Mouse (Mus musculus) liver, adult 2 months (tissue): Measurements from ENCODE around the gene Fbn1. TPM values are rescaled to one million over a fixed set of nuclear protein-coding genes. Genes with fewer than 3 reads are reported as not detected.

ENCODE experiments used
- DNase-seq: peaks from one replicate; pipeline ENCODE4 v3.0.0-alpha.2; 2011; ENCODE audit warnings: low read depth, low spot score; ENCODE audit errors: extremely low read depth
- H3K27ac ChIP-seq: fragments of 200-500 bp; replicated peaks from 2 replicates; pipeline ENCODE4 v1.5.1; 2012; ENCODE audit warnings: low read depth, mild to moderate bottlenecking, control low read depth, inconsistent platforms, low read length; ENCODE audit not compliant: insufficient read depth
- H3K27me3 ChIP-seq: fragments of 200-500 bp; 2 replicates; pipeline ENCODE4 v1.6.1; 2012; ENCODE audit warnings: mild to moderate bottlenecking, moderate library complexity, low read length, inconsistent platforms; ENCODE audit not compliant: control insufficient read depth, insufficient read depth
- H3K36me3 ChIP-seq: fragments of 200-500 bp; 2 replicates; pipeline ENCODE4 v1.6.1; 2012; ENCODE audit warnings: low read length, inconsistent platforms; ENCODE audit not compliant: control insufficient read depth, insufficient read depth
- H3K4me1 ChIP-seq: fragments of 200-500 bp; 2 replicates; pipeline ENCODE4 v1.6.1; 2011; ENCODE audit warnings: low read length; ENCODE audit not compliant: control insufficient read depth, insufficient read depth
- H3K4me3 ChIP-seq: fragments of 200-500 bp; 2 replicates; pipeline ENCODE4 v1.5.1; 2011; ENCODE audit warnings: low read depth, mild to moderate bottlenecking, control low read depth, low read length, moderate library complexity; ENCODE audit not compliant: insufficient read depth
- H3K79me2 ChIP-seq: fragments of 200-500 bp; 2 replicates; pipeline ENCODE4 v1.6.1; 2012; ENCODE audit warnings: inconsistent platforms, mild to moderate bottlenecking, low read length, moderate library complexity; ENCODE audit not compliant: control insufficient read depth, insufficient read depth
- H3K9ac ChIP-seq: fragments of 200-500 bp; 2 replicates; pipeline ENCODE4 v1.6.1; 2012; ENCODE audit warnings: low read depth, mild to moderate bottlenecking, control low read depth, inconsistent platforms, low read length
- CTCF ChIP-seq: fragments of 200-500 bp; IDR thresholded peaks from 2 replicates; pipeline ENCODE4 v1.5.1; 2011; ENCODE audit warnings: low read depth, low read length, control low read depth
- POLR2A ChIP-seq: fragments of 200-500 bp; IDR thresholded peaks from 2 replicates; pipeline ENCODE4 v1.6.1; 2011; ENCODE audit warnings: low read length, control low read depth; ENCODE audit not compliant: insufficient read depth; ENCODE audit errors: extremely low read depth
- WGBS: fragments of 180-500 bp; shearing (Covaris S2); methylation state at CpG from one replicate; pipeline ENCODE4 v1.1.7; 2018; 5-methylcytosine and 5-hydroxymethylcytosine counted together
- polyA plus RNA-seq: library from polyadenylated mRNA; depleted of rRNA; stranded (reverse); fragments of >200 nt; gene quantifications from 2 replicates; pipeline ENCODE4 v1.2.3, GENCODE M21; 2012; rRNA removed
- total RNA-seq: library from RNA; depleted of rRNA; stranded (reverse); fragments of >200 nt; gene quantifications from 2 replicates; pipeline ENCODE4 v1.2.3, GENCODE M21; 2014; rRNA removed

Gene Fbn1
- total and polyA plus RNA-seq, 2 experiments, result 0.84 to 2.6 TPM

DNA sequence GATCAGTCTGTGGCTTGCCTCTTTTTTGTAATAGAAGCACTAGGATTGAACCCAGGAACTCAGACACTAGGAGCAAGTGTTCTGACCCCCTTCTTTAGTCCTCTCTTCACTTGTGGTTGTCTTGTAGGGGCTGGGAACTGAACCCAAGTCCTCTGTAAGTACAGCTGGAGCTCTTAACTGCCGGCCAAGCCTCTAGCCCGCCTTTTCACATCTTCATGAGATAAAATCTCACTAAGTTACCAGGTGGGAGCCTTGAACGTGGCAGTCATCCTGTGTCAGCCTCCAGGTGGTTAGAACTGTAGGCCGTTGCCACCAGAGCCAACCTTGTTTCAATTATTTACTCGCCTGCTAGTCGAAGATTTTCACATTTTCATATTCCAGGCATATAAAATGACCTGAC lies 254.1 kb downstream of the Fbn1 start:
- no peak for DNase-seq
- H3K36me3 ChIP-seq, result peaks cover 6% of the 10 kb centered on the region
- no peak overlapping the region for H3K9ac ChIP-seq
- no peaks in the 10 kb centered on the region for H3K27me3 ChIP-seq
- H3K27ac ChIP-seq, result no peak overlapping the region
- WGBS, result over 99% methylated on average over 6 of the region's 6 CpGs
- no peaks in the 10 kb centered on the region for H3K79me2 ChIP-seq
- no peak for TF ChIP-seq POLR2A
- no peak for TF ChIP-seq CTCF
- no peak overlapping the region for H3K4me3 ChIP-seq
- H3K4me1 ChIP-seq, result no peaks in the 10 kb centered on the region

DNA sequence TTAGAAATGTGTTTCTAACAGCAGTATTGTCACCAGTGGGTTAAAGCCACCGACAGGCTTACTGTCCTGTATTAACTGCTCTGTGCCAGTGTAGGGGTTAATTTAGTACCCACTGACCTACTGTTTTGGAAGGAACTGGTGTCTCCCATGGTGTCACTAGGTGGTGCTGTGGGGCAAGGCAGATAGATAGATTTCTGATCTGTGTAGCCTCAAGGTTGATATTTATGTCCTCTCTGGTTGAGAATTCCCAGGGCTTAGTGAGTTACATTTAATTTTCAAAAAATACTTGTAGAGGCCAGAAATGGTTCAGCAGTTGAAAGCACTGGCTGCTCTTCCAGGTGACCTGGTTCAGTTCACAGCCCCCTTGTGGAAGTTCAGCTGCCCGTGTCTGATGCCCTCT lies 255.5 kb downstream of the Fbn1 start:
- peak; percentile 41 for DNase-seq
- Histone ChIP-seq H3K9ac (no peak overlapping the region), H3K27me3 (no peaks in the 10 kb centered on the region), H3K27ac (no peak overlapping the region), H3K79me2 (no peaks in the 10 kb centered on the region), H3K36me3 (peaks cover 5% of the 10 kb centered on the region), H3K4me1 (peaks cover 3% of the 10 kb centered on the region), H3K4me3 (no peak overlapping the region)
- 51% methylated on average over 2 of the region's 2 CpGs for WGBS
- no peak for TF ChIP-seq POLR2A
- TF ChIP-seq CTCF, result peak; percentile 48; the same call in 1 of the 2 replicates

DNA sequence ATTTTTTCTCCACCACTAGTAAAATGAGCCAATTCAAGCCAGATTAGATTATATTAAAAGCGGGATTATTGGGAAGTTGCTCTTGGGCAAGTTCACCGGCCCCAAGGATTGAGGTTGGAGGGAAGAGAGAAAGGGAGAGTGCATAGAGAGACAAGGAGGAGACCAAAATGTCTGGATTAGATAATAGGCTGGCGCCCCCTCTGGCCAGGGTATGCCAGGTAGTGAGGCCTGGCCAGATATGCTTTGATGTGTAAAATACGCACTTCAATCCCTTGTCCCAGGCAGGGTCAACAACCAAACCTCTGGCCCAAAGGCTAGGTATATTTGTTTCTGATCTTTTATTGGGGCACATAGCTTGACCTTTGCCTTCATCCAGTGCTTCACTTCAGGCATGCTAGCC lies 256.0 kb downstream of the Fbn1 start:
- TF ChIP-seq POLR2A (no peak), CTCF (peak; percentile 31; the same call in 1 of the 2 replicates)
- Histone ChIP-seq H3K36me3 (peaks cover 5% of the 10 kb centered on the region), H3K9ac (no peak overlapping the region), H3K27me3 (no peaks in the 10 kb centered on the region), H3K4me1 (peaks cover 3% of the 10 kb centered on the region), H3K79me2 (no peaks in the 10 kb centered on the region), H3K27ac (no peak overlapping the region), H3K4me3 (no peak overlapping the region)
- DNase-seq, result no peak
- 79% methylated on average over 4 of the region's 4 CpGs for WGBS

Other genes with a start within 250 kb of the Fbn1 start
- not detected in 2 replicates for gene Gm9913, start 2.9 kb downstream of the Fbn1 start, total RNA-seq
- not detected in 2 replicates for gene Gm9913, start 2.9 kb downstream of the Fbn1 start, polyA plus RNA-seq
- 2.5 and 3.0 TPM in 2 replicates for gene Cep152, start 117.1 kb upstream of the Fbn1 start, total RNA-seq
- 0.57 and 0.69 TPM in 2 replicates for gene Cep152, start 117.1 kb upstream of the Fbn1 start, polyA plus RNA-seq
- gene Eid1, start 165.1 kb upstream of the Fbn1 start, total RNA-seq, result 7.9 and 11.1 TPM in 2 replicates
- 4.4 and 4.5 TPM in 2 replicates for gene Eid1, start 165.1 kb upstream of the Fbn1 start, polyA plus RNA-seq
- gene Shc4, start 216.2 kb upstream of the Fbn1 start, total RNA-seq, result 0.18 and 0.27 TPM in 2 replicates
- gene Shc4, start 216.2 kb upstream of the Fbn1 start, polyA plus RNA-seq, result 0.26 and 0.32 TPM in 2 replicates